Mouse (Mus musculus): Measurements from ENCODE around the gene Samd5. TPM values are rescaled to one million over a fixed set of nuclear protein-coding genes. Genes with fewer than 3 reads are reported as not detected.

Gene Samd5
- total RNA-seq, 1 experiment, result 1.2 TPM

GRCm38 (mm10) chr10:9602845-9603244, 72.2 kb downstream of the Samd5 start:
- Histone ChIP-seq H3K4me3 (ENCODE audit: insufficient read depth in 1 of 2, low read depth in 1 of 2, low read length in 2 of 2, poor library complexity in 1 of 2, severe bottlenecking in 1 of 2) (no peak overlapping the region), H3K27ac (ENCODE audit: insufficient read depth, low read depth, low read length, poor library complexity, severe bottlenecking) (no peak overlapping the region), H3K4me1 (ENCODE audit: control insufficient read depth in 2 of 2, insufficient read depth in 2 of 2, low read length in 2 of 2, poor library complexity in 1 of 2) (no peaks in the 10 kb centered on the region), H3K9ac (ENCODE audit: insufficient read depth, low read depth, low read length, poor library complexity, severe bottlenecking) (no peak overlapping the region), H3K36me3 (ENCODE audit: control insufficient read depth, insufficient read depth, low read length, poor library complexity, severe bottlenecking) (no peaks in the 10 kb centered on the region), H3K9me3 (ENCODE audit: control insufficient read depth, insufficient read depth, low read depth, low read length) (no peaks in the 10 kb centered on the region)
- TF ChIP-seq HCFC1 (IDR thresholded peaks at IDR 0.05; ENCODE audit: borderline replicate concordance, insufficient read depth, low read length), result no peak
- TF ChIP-seq CHD2 (IDR thresholded peaks at IDR 0.05; ENCODE audit: low read depth, low read length), result no peak
- no peak for TF ChIP-seq MAFK (IDR thresholded peaks at IDR 0.05; ENCODE audit: insufficient read depth, low read depth, low read length)
- TF ChIP-seq ZC3H11A (IDR thresholded peaks at IDR 0.05; ENCODE audit: borderline replicate concordance, low read depth, low read length), result no peak
- TF ChIP-seq ZNF384 (IDR thresholded peaks at IDR 0.05; ENCODE audit: low read depth, low read length), result no peak
- no peak for DNase-seq (ENCODE audit: low read depth, low spot score)
- in situ Hi-C loops (cut with MboI; ENCODE audit: low sequenced_read_pairs in 2 of 2, unreplicated experiment in 2 of 2), result no loop called here

- Histone ChIP-seq H3K4me3 (ENCODE audit: insufficient read depth in 1 of 2, low read depth in 1 of 2, low read length in 2 of 2, poor library complexity in 1 of 2, severe bottlenecking in 1 of 2) (no peak overlapping the region), H3K9me3 (ENCODE audit: control insufficient read depth, insufficient read depth, low read depth, low read length) (no peaks in the 10 kb centered on the region), H3K9ac (ENCODE audit: insufficient read depth, low read depth, low read length, poor library complexity, severe bottlenecking) (no peak overlapping the region), H3K27ac (ENCODE audit: insufficient read depth, low read depth, low read length, poor library complexity, severe bottlenecking) (no peak overlapping the region), H3K36me3 (ENCODE audit: control insufficient read depth, insufficient read depth, low read length, poor library complexity, severe bottlenecking) (no peaks in the 10 kb centered on the region), H3K4me1 (ENCODE audit: control insufficient read depth in 2 of 2, insufficient read depth in 2 of 2, low read length in 2 of 2, poor library complexity in 1 of 2) (no peaks in the 10 kb centered on the region)
- in situ Hi-C loops (cut with MboI; ENCODE audit: low sequenced_read_pairs in 2 of 2, unreplicated experiment in 2 of 2), result no loop called here
- TF ChIP-seq CHD2 (IDR thresholded peaks at IDR 0.05; ENCODE audit: low read depth, low read length), result no peak
- no peak for TF ChIP-seq ZNF384 (IDR thresholded peaks at IDR 0.05; ENCODE audit: low read depth, low read length)
- TF ChIP-seq MAFK (IDR thresholded peaks at IDR 0.05; ENCODE audit: insufficient read depth, low read depth, low read length), result no peak
- TF ChIP-seq HCFC1 (IDR thresholded peaks at IDR 0.05; ENCODE audit: borderline replicate concordance, insufficient read depth, low read length), result no peak
- no peak for TF ChIP-seq ZC3H11A (IDR thresholded peaks at IDR 0.05; ENCODE audit: borderline replicate concordance, low read depth, low read length)
- DNase-seq (ENCODE audit: low read depth, low spot score), result no peak
Measured at GRCm38 (mm10) chr10:9602389-9602788, 72.6 kb downstream of the Samd5 start.

- TF ChIP-seq ZNF384 (IDR thresholded peaks at IDR 0.05; ENCODE audit: low read depth, low read length) (no peak), MAFK (IDR thresholded peaks at IDR 0.05; ENCODE audit: insufficient read depth, low read depth, low read length) (peak; percentile 53; the same call in 1 of the 2 replicates), HCFC1 (IDR thresholded peaks at IDR 0.05; ENCODE audit: borderline replicate concordance, insufficient read depth, low read length) (no peak)
- in situ Hi-C loops (cut with MboI; ENCODE audit: low sequenced_read_pairs in 2 of 2, unreplicated experiment in 2 of 2), result no loop called here
- no peak overlapping the region for H3K9ac ChIP-seq (ENCODE audit: insufficient read depth, low read depth, low read length, poor library complexity, severe bottlenecking)
- no peaks in the 10 kb centered on the region for H3K9me3 ChIP-seq (ENCODE audit: control insufficient read depth, insufficient read depth, low read depth, low read length)
- H3K4me1 ChIP-seq (ENCODE audit: control insufficient read depth in 2 of 2, insufficient read depth in 2 of 2, low read length in 2 of 2, poor library complexity in 1 of 2), result no peaks in the 10 kb centered on the region
- H3K36me3 ChIP-seq (ENCODE audit: control insufficient read depth, insufficient read depth, low read length, poor library complexity, severe bottlenecking), result no peaks in the 10 kb centered on the region
- no peak for DNase-seq (ENCODE audit: low read depth, low spot score)
- H3K4me3 ChIP-seq (ENCODE audit: insufficient read depth in 1 of 2, low read depth in 1 of 2, low read length in 2 of 2, poor library complexity in 1 of 2, severe bottlenecking in 1 of 2), result no peak overlapping the region
- H3K27ac ChIP-seq (ENCODE audit: insufficient read depth, low read depth, low read length, poor library complexity, severe bottlenecking), result no peak overlapping the region
Measured at GRCm38 (mm10) chr10:9596228-9596627, 78.8 kb downstream of the Samd5 start.

GRCm38 (mm10) chr10:9594666-9595065, 80.3 kb downstream of the Samd5 start:
- Histone ChIP-seq H3K27ac (ENCODE audit: insufficient read depth, low read depth, low read length, poor library complexity, severe bottlenecking) (no peak overlapping the region), H3K36me3 (ENCODE audit: control insufficient read depth, insufficient read depth, low read length, poor library complexity, severe bottlenecking) (no peaks in the 10 kb centered on the region), H3K4me1 (ENCODE audit: control insufficient read depth in 2 of 2, insufficient read depth in 2 of 2, low read length in 2 of 2, poor library complexity in 1 of 2) (no peaks in the 10 kb centered on the region), H3K9ac (ENCODE audit: insufficient read depth, low read depth, low read length, poor library complexity, severe bottlenecking) (no peak overlapping the region), H3K4me3 (ENCODE audit: insufficient read depth in 1 of 2, low read depth in 1 of 2, low read length in 2 of 2, poor library complexity in 1 of 2, severe bottlenecking in 1 of 2) (no peak overlapping the region), H3K9me3 (ENCODE audit: control insufficient read depth, insufficient read depth, low read depth, low read length) (no peaks in the 10 kb centered on the region)
- DNase-seq (ENCODE audit: low read depth, low spot score), result no peak
- in situ Hi-C loops (cut with MboI; ENCODE audit: low sequenced_read_pairs in 2 of 2, unreplicated experiment in 2 of 2), result no loop called here
- no peak for TF ChIP-seq CHD2 (IDR thresholded peaks at IDR 0.05; ENCODE audit: low read depth, low read length)
- TF ChIP-seq MAFK (IDR thresholded peaks at IDR 0.05; ENCODE audit: insufficient read depth, low read depth, low read length), result no peak

- TF ChIP-seq MAFK (IDR thresholded peaks at IDR 0.05; ENCODE audit: insufficient read depth, low read depth, low read length), result no peak
- TF ChIP-seq CHD2 (IDR thresholded peaks at IDR 0.05; ENCODE audit: low read depth, low read length), result no peak
- TF ChIP-seq ZC3H11A (IDR thresholded peaks at IDR 0.05; ENCODE audit: borderline replicate concordance, low read depth, low read length), result no peak
- TF ChIP-seq HCFC1 (IDR thresholded peaks at IDR 0.05; ENCODE audit: borderline replicate concordance, insufficient read depth, low read length), result no peak
- no peak for TF ChIP-seq ZNF384 (IDR thresholded peaks at IDR 0.05; ENCODE audit: low read depth, low read length)
- Histone ChIP-seq H3K36me3 (ENCODE audit: control insufficient read depth, insufficient read depth, low read length, poor library complexity, severe bottlenecking) (no peaks in the 10 kb centered on the region), H3K9me3 (ENCODE audit: control insufficient read depth, insufficient read depth, low read depth, low read length) (no peaks in the 10 kb centered on the region), H3K4me3 (ENCODE audit: insufficient read depth in 1 of 2, low read depth in 1 of 2, low read length in 2 of 2, poor library complexity in 1 of 2, severe bottlenecking in 1 of 2) (no peak overlapping the region), H3K27ac (ENCODE audit: insufficient read depth, low read depth, low read length, poor library complexity, severe bottlenecking) (no peak overlapping the region), H3K9ac (ENCODE audit: insufficient read depth, low read depth, low read length, poor library complexity, severe bottlenecking) (no peak overlapping the region), H3K4me1 (ENCODE audit: control insufficient read depth in 2 of 2, insufficient read depth in 2 of 2, low read length in 2 of 2, poor library complexity in 1 of 2) (no peaks in the 10 kb centered on the region)
- no peak for DNase-seq (ENCODE audit: low read depth, low spot score)
- in situ Hi-C loops (cut with MboI; ENCODE audit: low sequenced_read_pairs in 2 of 2, unreplicated experiment in 2 of 2), result no loop called here
Measured at GRCm38 (mm10) chr10:9590606-9591005, 84.4 kb downstream of the Samd5 start.
